Mouse (Mus musculus): ENCODE results near the gene Bicdl2. TPM values are rescaled to one million over a fixed set of nuclear protein-coding genes. Genes with fewer than 3 reads are reported as not detected.

Gene Bicdl2
- polyA plus RNA-seq, 1 experiment = 0.16 TPM

GRCm38 (mm10) chr17:23660876-23661200 is 532 bp downstream of the Bicdl2 start:
- peaks cover 3% of the 10 kb centered on the region for H3K27me3 ChIP-seq (ENCODE audit: control insufficient read depth, insufficient read depth, low read length)
- TF ChIP-seq CTCF (IDR thresholded peaks at IDR 0.05; ENCODE audit: extremely low read depth, insufficient read depth, insufficient read length, insufficient replicate concordance) (no peak), POLR2A (IDR thresholded peaks at IDR 0.05; ENCODE audit: low read depth, low read length) (no peak)
- DNase-seq (ENCODE audit: low read depth in 1 of 2, low spot score in 2 of 2) = no peak
- peaks cover 10% of the 10 kb centered on the region; the same call in 1 of the 2 replicates for H3K4me1 ChIP-seq (ENCODE audit: control insufficient read depth, insufficient read depth, insufficient read length)
- no peak overlapping the region for H3K27ac ChIP-seq (ENCODE audit: insufficient read depth, low read length)
- no peaks in the 10 kb centered on the region for H3K36me3 ChIP-seq (ENCODE audit: control insufficient read depth, insufficient read depth, low read length)
- 4% methylated on average over 14 of the region's 14 CpGs for WGBS
- no peak overlapping the region for H3K4me3 ChIP-seq (ENCODE audit: extremely low read depth, insufficient read depth, insufficient read length)

DNA sequence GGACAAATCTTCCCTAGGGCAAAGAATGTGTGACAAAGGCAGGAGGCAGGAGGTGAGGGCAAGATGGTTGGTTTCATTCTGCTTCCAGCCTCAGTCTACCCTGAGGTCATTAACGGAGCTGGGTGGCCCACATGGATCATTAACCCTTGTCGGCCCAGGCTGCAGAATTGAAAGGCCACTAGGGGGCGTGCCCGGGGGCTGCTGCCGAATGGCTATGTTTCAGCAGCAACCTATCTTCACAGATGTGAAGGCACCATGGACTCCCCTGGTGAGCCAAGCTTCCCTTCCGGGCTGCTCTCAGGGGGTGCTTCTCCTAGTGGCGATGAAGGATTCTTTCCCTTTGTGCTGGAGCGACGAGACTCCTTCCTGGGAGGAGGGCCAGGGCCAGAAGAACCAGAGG is 1.2 kb downstream of the Bicdl2 start:
- H3K4me1 ChIP-seq (ENCODE audit: control insufficient read depth, insufficient read depth, insufficient read length) = peaks cover 10% of the 10 kb centered on the region; the same call in 1 of the 2 replicates
- no peaks in the 10 kb centered on the region for H3K36me3 ChIP-seq (ENCODE audit: control insufficient read depth, insufficient read depth, low read length)
- 15% methylated on average over 9 of the region's 9 CpGs for WGBS
- no peak for DNase-seq (ENCODE audit: low read depth in 1 of 2, low spot score in 2 of 2)
- TF ChIP-seq POLR2A (IDR thresholded peaks at IDR 0.05; ENCODE audit: low read depth, low read length) (no peak), CTCF (IDR thresholded peaks at IDR 0.05; ENCODE audit: extremely low read depth, insufficient read depth, insufficient read length, insufficient replicate concordance) (peak; percentile 37; the same call in 1 of the 2 replicates)
- H3K27ac ChIP-seq (ENCODE audit: insufficient read depth, low read length) = no peak overlapping the region
- H3K4me3 ChIP-seq (ENCODE audit: extremely low read depth, insufficient read depth, insufficient read length) = no peak overlapping the region
- peaks cover 3% of the 10 kb centered on the region for H3K27me3 ChIP-seq (ENCODE audit: control insufficient read depth, insufficient read depth, low read length)

GRCm38 (mm10) chr17:23664556-23665021 is 4.3 kb downstream of the Bicdl2 start:
- 31% methylated on average over 5 of the region's 5 CpGs for WGBS
- Histone ChIP-seq H3K27me3 (ENCODE audit: control insufficient read depth, insufficient read depth, low read length) (peaks cover 3% of the 10 kb centered on the region), H3K36me3 (ENCODE audit: control insufficient read depth, insufficient read depth, low read length) (peaks cover 10% of the 10 kb centered on the region), H3K27ac (ENCODE audit: insufficient read depth, low read length) (no peak overlapping the region), H3K4me3 (ENCODE audit: extremely low read depth, insufficient read depth, insufficient read length) (no peak overlapping the region), H3K4me1 (ENCODE audit: control insufficient read depth, insufficient read depth, insufficient read length) (peaks cover 10% of the 10 kb centered on the region; the same call in 1 of the 2 replicates)
- no peak for DNase-seq (ENCODE audit: low read depth in 1 of 2, low spot score in 2 of 2)
- peak; percentile 35; the same call in 1 of the 2 replicates for TF ChIP-seq CTCF (IDR thresholded peaks at IDR 0.05; ENCODE audit: extremely low read depth, insufficient read depth, insufficient read length, insufficient replicate concordance)
- TF ChIP-seq POLR2A (IDR thresholded peaks at IDR 0.05; ENCODE audit: low read depth, low read length) = no peak

DNA sequence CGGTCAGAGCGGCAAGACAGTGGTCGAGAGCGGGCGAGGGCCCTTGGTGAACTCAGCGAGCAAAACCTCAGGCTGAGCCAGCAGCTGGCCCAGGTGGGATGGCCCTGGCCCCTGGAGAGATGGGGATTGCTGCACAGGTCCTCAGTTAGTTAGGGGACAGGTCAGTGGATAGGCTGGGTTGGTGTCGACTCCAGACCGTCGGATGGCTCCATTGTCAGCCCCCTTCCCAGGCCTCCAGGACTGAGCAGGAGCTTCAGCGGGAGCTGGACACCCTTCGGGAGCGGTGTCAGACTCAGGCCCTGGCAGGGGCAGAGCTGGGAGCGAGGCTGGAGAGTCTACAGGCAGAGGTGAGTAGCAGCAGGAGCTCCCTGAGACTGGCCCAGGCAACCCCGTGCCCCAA is 5.2 kb downstream of the Bicdl2 start:
- H3K36me3 ChIP-seq (ENCODE audit: control insufficient read depth, insufficient read depth, low read length) = peaks cover 15% of the 10 kb centered on the region
- no peak overlapping the region for H3K27ac ChIP-seq (ENCODE audit: insufficient read depth, low read length)
- DNase-seq (ENCODE audit: low read depth in 1 of 2, low spot score in 2 of 2) = no peak
- TF ChIP-seq CTCF (IDR thresholded peaks at IDR 0.05; ENCODE audit: extremely low read depth, insufficient read depth, insufficient read length, insufficient replicate concordance) (no peak), POLR2A (IDR thresholded peaks at IDR 0.05; ENCODE audit: low read depth, low read length) (no peak)
- peaks cover under 1% of the 10 kb centered on the region; the same call in 1 of the 2 replicates for H3K27me3 ChIP-seq (ENCODE audit: control insufficient read depth, insufficient read depth, low read length)
- H3K4me1 ChIP-seq (ENCODE audit: control insufficient read depth, insufficient read depth, insufficient read length) = peaks cover 7% of the 10 kb centered on the region; the same call in 1 of the 2 replicates
- H3K4me3 ChIP-seq (ENCODE audit: extremely low read depth, insufficient read depth, insufficient read length) = no peak overlapping the region
- WGBS = 91% methylated on average over 14 of the region's 14 CpGs

DNA sequence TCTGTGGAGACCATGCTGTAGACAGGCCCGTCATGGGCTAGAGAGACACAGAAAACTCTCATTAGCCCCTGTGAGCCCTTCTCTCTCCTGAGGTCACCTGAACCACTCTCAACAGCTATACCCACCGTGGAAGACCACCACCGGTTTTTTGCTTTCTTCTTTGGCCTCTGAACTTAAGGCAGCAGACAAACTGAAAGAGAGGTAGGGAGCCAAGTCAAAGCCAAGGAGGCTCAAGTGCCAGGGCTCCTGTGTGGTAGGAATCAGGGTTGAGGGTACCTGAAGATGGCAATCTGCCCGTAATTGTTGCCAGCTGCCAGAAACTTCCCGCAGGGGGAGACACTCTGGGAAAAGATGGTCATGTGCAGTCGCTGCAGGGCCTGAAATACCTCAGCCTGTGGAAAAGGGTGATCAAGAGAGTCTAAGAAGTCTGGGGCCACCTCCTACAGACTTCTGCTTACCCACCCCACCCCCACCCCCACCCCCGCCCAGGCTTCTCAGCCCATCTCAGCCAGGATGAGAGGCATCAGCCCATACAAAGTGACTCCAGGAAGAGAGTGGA is 10.3 kb downstream of the Bicdl2 start:
- TF ChIP-seq POLR2A (IDR thresholded peaks at IDR 0.05; ENCODE audit: low read depth, low read length) (no peak), CTCF (IDR thresholded peaks at IDR 0.05; ENCODE audit: extremely low read depth, insufficient read depth, insufficient read length, insufficient replicate concordance) (no peak)
- no peak overlapping the region for H3K27ac ChIP-seq (ENCODE audit: insufficient read depth, low read length)
- no peak for DNase-seq (ENCODE audit: low read depth in 1 of 2, low spot score in 2 of 2)
- H3K36me3 ChIP-seq (ENCODE audit: control insufficient read depth, insufficient read depth, low read length) = peaks cover 15% of the 10 kb centered on the region
- H3K27me3 ChIP-seq (ENCODE audit: control insufficient read depth, insufficient read depth, low read length) = no peaks in the 10 kb centered on the region
- WGBS = 91% methylated on average over 7 of the region's 7 CpGs
- no peak overlapping the region for H3K4me3 ChIP-seq (ENCODE audit: extremely low read depth, insufficient read depth, insufficient read length)
- peaks cover 5% of the 10 kb centered on the region; the same call in 1 of the 2 replicates for H3K4me1 ChIP-seq (ENCODE audit: control insufficient read depth, insufficient read depth, insufficient read length)

GRCm38 (mm10) chr17:23671519-23671918 is 11.2 kb downstream of the Bicdl2 start:
- WGBS = 83% methylated on average over 3 of the region's 3 CpGs
- Histone ChIP-seq H3K36me3 (ENCODE audit: control insufficient read depth, insufficient read depth, low read length) (peaks cover 15% of the 10 kb centered on the region), H3K4me1 (ENCODE audit: control insufficient read depth, insufficient read depth, insufficient read length) (peaks cover 11% of the 10 kb centered on the region), H3K27me3 (ENCODE audit: control insufficient read depth, insufficient read depth, low read length) (no peaks in the 10 kb centered on the region), H3K27ac (ENCODE audit: insufficient read depth, low read length) (no peak overlapping the region), H3K4me3 (ENCODE audit: extremely low read depth, insufficient read depth, insufficient read length) (no peak overlapping the region)
- DNase-seq (ENCODE audit: low read depth in 1 of 2, low spot score in 2 of 2) = no peak
- TF ChIP-seq CTCF (IDR thresholded peaks at IDR 0.05; ENCODE audit: extremely low read depth, insufficient read depth, insufficient read length, insufficient replicate concordance) (no peak), POLR2A (IDR thresholded peaks at IDR 0.05; ENCODE audit: low read depth, low read length) (no peak)

DNA sequence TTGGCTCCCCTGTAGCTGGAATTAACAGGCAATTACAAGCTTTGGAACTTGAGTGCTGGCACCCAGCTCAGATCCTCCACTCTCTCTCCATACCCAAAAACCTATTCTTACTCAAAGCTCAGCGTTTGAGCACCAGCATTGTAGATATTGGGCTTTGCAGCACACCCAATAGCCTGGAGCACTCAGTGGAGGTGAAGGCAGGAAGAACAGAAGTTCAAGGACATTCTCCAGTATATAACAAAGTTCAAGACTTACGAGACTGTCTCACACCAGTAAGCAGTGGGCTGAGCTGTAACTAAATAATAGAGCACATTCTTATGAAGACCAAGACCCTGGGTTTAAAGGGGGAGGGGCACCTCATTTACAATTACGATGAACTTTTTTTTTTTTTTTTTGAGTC is 12.5 kb downstream of the Bicdl2 start:
- Histone ChIP-seq H3K27ac (ENCODE audit: insufficient read depth, low read length) (no peak overlapping the region), H3K4me3 (ENCODE audit: extremely low read depth, insufficient read depth, insufficient read length) (no peak overlapping the region), H3K36me3 (ENCODE audit: control insufficient read depth, insufficient read depth, low read length) (peaks cover 15% of the 10 kb centered on the region), H3K27me3 (ENCODE audit: control insufficient read depth, insufficient read depth, low read length) (no peaks in the 10 kb centered on the region), H3K4me1 (ENCODE audit: control insufficient read depth, insufficient read depth, insufficient read length) (peaks cover 13% of the 10 kb centered on the region)
- 68% methylated on average over 3 of the region's 3 CpGs for WGBS
- no peak for TF ChIP-seq CTCF (IDR thresholded peaks at IDR 0.05; ENCODE audit: extremely low read depth, insufficient read depth, insufficient read length, insufficient replicate concordance)
- no peak for TF ChIP-seq POLR2A (IDR thresholded peaks at IDR 0.05; ENCODE audit: low read depth, low read length)
- DNase-seq (ENCODE audit: low read depth in 1 of 2, low spot score in 2 of 2) = no peak
